Mouse (Mus musculus): ENCODE results near the gene Tst. TPM values are rescaled to one million over a fixed set of nuclear protein-coding genes. Genes with fewer than 3 reads are reported as not detected.

The Tst gene
- polyA plus RNA-seq, 1 experiment from 2014 or later = 52.1 TPM

GRCm38 (mm10) chr15:78380741-78381140 is 25.0 kb downstream of the Tst start:
- 79% methylated on average over 4 of the region's 4 CpGs for WGBS

GRCm38 (mm10) chr15:78380208-78380607 is 25.5 kb downstream of the Tst start:
- H3K27ac ChIP-seq = no peak overlapping the region
- whole genome bisulfite sequencing = 82% methylated on average over 2 of the region's 2 CpGs
- H3K4me1 ChIP-seq = no peaks in the 10 kb centered on the region
- no peaks in the 10 kb centered on the region for H3K36me3 ChIP-seq
- no peak overlapping the region for H3K4me3 ChIP-seq (replicated peaks)
- H3K9me3 ChIP-seq (replicated peaks) = no peaks in the 10 kb centered on the region
- no peak overlapping the region for H3K9ac ChIP-seq
- no peak overlapping the region for H3K4me2 ChIP-seq
- no peak for ATAC-seq (replicated peaks; ENCODE audit: low FRiP score)
- H3K27me3 ChIP-seq = no peaks in the 10 kb centered on the region

More at GRCm38 (mm10) chr15:78380741-78381140, 25.0 kb downstream of the Tst start:
- Histone ChIP-seq H3K4me2 (no peak overlapping the region), H3K27me3 (no peaks in the 10 kb centered on the region), H3K4me3 (replicated peaks) (no peak overlapping the region), H3K27ac (no peak overlapping the region), H3K36me3 (no peaks in the 10 kb centered on the region), H3K4me1 (no peaks in the 10 kb centered on the region), H3K9ac (no peak overlapping the region), H3K9me3 (replicated peaks) (no peaks in the 10 kb centered on the region)
- no peak for ATAC-seq (replicated peaks; ENCODE audit: low FRiP score)

GRCm38 (mm10) chr15:78378556-78378955 is 27.2 kb downstream of the Tst start:
- Histone ChIP-seq H3K9ac (no peak overlapping the region), H3K27me3 (no peaks in the 10 kb centered on the region), H3K4me1 (no peaks in the 10 kb centered on the region), H3K27ac (no peak overlapping the region), H3K4me2 (no peak overlapping the region), H3K36me3 (no peaks in the 10 kb centered on the region), H3K4me3 (replicated peaks) (no peak overlapping the region), H3K9me3 (replicated peaks) (no peaks in the 10 kb centered on the region)
- WGBS = 63% methylated on average over 10 of the region's 10 CpGs
- ATAC-seq (replicated peaks; ENCODE audit: low FRiP score) = no peak

DNA sequence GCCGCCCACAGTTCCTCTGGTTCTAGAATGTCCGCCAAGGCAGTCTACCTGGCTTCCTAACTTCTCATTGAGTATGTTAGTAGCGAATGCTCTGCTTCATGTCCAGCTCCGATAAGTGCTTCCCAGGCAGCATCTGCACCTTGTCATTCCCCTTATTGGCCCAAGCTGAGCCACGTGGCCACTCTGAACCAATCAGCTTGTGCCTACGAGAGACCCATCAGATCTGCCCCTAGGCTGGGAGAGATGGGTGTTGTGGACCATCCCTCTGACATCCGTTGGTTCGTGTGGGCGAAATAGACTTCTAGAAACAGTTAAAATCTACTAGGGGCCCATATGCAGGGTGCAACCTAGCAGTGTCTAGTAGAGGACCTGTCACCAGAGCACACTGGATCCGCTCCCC is 27.8 kb downstream of the Tst start:
- WGBS = 85% methylated on average over 10 of the region's 10 CpGs
- no peak overlapping the region for H3K4me3 ChIP-seq (replicated peaks)
- no peaks in the 10 kb centered on the region for H3K27me3 ChIP-seq
- no peaks in the 10 kb centered on the region for H3K4me1 ChIP-seq
- no peak overlapping the region for H3K4me2 ChIP-seq
- no peaks in the 10 kb centered on the region for H3K36me3 ChIP-seq
- no peak overlapping the region for H3K27ac ChIP-seq
- H3K9me3 ChIP-seq (replicated peaks) = no peaks in the 10 kb centered on the region
- H3K9ac ChIP-seq = no peak overlapping the region
- no peak for ATAC-seq (replicated peaks; ENCODE audit: low FRiP score)

DNA sequence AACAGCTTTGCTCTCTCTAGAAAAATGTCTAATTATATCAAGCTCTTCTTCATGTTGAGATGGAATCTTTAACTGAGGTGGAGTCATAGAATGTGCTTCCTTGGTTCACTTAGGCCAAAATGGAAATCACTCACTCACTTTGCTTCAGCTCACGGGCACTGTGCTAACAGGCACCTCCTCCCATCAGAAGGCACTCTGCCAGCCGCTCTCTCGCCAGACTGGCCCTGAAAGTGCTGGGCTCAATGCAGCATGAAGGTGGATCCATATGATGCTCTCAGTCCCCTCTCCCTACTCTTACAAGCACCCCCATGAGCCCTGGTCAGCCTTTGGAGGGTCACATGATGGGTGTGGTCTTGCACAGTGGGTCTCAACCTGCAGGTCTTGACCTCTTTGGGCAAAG is 31.5 kb downstream of the Tst start:
- no peak for ATAC-seq (replicated peaks; ENCODE audit: low FRiP score)
- no peak overlapping the region for H3K4me2 ChIP-seq
- no peak overlapping the region for H3K4me3 ChIP-seq (replicated peaks)
- no peaks in the 10 kb centered on the region for H3K4me1 ChIP-seq
- H3K9ac ChIP-seq = no peak overlapping the region
- no peaks in the 10 kb centered on the region for H3K36me3 ChIP-seq
- no peak overlapping the region for H3K27ac ChIP-seq
- WGBS = 64% methylated on average over 3 of the region's 3 CpGs
- H3K27me3 ChIP-seq = peaks cover 12% of the 10 kb centered on the region
- H3K9me3 ChIP-seq (replicated peaks) = no peaks in the 10 kb centered on the region

- no peaks in the 10 kb centered on the region for H3K9me3 ChIP-seq (replicated peaks)
- no peak overlapping the region for H3K4me3 ChIP-seq (replicated peaks)
- peaks cover 26% of the 10 kb centered on the region for H3K27me3 ChIP-seq
- ATAC-seq (replicated peaks; ENCODE audit: low FRiP score) = no peak
- H3K4me1 ChIP-seq = no peaks in the 10 kb centered on the region
- no peak overlapping the region for H3K4me2 ChIP-seq
- H3K36me3 ChIP-seq = no peaks in the 10 kb centered on the region
- no peak overlapping the region for H3K9ac ChIP-seq
- no peak overlapping the region for H3K27ac ChIP-seq
- WGBS = 49% methylated on average over 3 of the region's 3 CpGs
Measured at GRCm38 (mm10) chr15:78372796-78373195, 32.9 kb downstream of the Tst start.

DNA sequence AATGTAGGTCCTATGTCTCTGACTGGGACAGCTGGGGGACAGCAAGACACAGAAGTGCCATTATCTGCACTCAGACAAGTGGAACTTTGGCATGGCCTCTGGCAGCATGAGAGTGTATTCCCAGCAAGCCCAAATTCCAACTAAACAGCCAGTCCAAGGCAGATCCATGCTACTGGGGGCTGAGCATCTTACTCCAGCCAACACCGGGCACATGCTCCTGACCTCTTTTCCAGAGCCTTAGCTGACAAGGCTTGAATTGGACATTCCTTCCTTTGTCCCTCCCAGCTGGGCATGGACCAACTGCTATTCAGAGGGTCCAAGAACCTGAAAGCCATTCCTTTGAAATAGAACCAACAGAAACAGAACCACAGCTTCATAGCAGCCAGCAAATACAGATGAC is 36.1 kb downstream of the Tst start:
- H3K9me3 ChIP-seq (replicated peaks) = no peaks in the 10 kb centered on the region
- peaks cover 39% of the 10 kb centered on the region for H3K27me3 ChIP-seq
- H3K4me1 ChIP-seq = no peaks in the 10 kb centered on the region
- WGBS = 81% methylated on average over 1 of the region's 1 CpGs
- ATAC-seq (replicated peaks; ENCODE audit: low FRiP score) = no peak
- H3K4me2 ChIP-seq = no peak overlapping the region
- no peak overlapping the region for H3K9ac ChIP-seq
- H3K36me3 ChIP-seq = no peaks in the 10 kb centered on the region
- no peak overlapping the region for H3K27ac ChIP-seq
- H3K4me3 ChIP-seq (replicated peaks) = no peak overlapping the region

DNA sequence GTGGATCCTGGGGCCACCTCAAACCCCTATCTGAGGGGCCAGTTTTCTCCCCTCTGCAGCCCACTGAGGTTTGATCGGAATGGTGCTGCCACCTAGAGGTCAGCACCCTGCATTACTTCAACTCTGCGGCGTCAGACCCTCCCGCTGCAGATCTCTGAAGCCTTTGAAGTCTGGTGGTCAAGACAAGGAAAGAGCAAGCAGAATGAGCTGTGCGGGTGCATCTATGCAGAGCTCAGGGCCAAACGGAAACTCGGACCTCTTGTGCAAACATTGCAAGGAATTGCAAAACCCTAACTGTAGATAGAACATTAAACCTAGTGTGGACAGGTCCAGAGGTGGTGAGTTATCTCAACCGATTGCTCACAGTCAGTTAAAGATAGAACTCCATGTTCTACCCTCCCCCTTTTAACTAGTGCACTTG is 36.8 kb downstream of the Tst start:
- Histone ChIP-seq H3K27me3 (peaks cover 39% of the 10 kb centered on the region), H3K36me3 (no peaks in the 10 kb centered on the region), H3K4me3 (replicated peaks) (no peak overlapping the region), H3K4me1 (no peaks in the 10 kb centered on the region), H3K9ac (no peak overlapping the region), H3K9me3 (replicated peaks) (no peaks in the 10 kb centered on the region), H3K4me2 (no peak overlapping the region), H3K27ac (no peak overlapping the region)
- WGBS = 10% methylated on average over 8 of the region's 8 CpGs
- no peak for ATAC-seq (replicated peaks; ENCODE audit: low FRiP score)

DNA sequence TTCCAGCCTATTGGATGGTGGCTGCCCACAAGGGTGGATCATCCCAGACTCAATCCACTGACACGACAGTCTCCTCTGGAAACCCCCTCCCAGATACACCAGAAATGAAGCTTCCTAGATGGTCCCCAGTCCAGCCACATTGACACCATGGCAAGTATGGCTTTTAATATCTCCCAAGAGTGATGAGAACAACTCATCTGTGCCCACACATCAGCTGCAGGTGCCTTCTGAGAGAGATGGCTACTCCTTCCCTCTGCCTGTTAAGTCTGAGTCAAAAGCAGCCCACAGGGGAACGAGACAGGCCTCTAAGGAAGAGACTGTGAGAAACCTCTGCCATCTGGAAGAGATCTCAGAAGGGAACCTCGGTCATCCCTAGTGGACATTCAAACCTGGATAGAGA is 37.9 kb downstream of the Tst start:
- no peaks in the 10 kb centered on the region for H3K9me3 ChIP-seq (replicated peaks)
- H3K4me3 ChIP-seq (replicated peaks) = no peak overlapping the region
- whole genome bisulfite sequencing = 74% methylated on average over 3 of the region's 3 CpGs
- no peak overlapping the region for H3K4me2 ChIP-seq
- no peak overlapping the region for H3K27ac ChIP-seq
- H3K36me3 ChIP-seq = no peaks in the 10 kb centered on the region
- ATAC-seq (replicated peaks; ENCODE audit: low FRiP score) = no peak
- no peaks in the 10 kb centered on the region for H3K4me1 ChIP-seq
- H3K27me3 ChIP-seq = peaks cover 39% of the 10 kb centered on the region
- H3K9ac ChIP-seq = no peak overlapping the region

DNA sequence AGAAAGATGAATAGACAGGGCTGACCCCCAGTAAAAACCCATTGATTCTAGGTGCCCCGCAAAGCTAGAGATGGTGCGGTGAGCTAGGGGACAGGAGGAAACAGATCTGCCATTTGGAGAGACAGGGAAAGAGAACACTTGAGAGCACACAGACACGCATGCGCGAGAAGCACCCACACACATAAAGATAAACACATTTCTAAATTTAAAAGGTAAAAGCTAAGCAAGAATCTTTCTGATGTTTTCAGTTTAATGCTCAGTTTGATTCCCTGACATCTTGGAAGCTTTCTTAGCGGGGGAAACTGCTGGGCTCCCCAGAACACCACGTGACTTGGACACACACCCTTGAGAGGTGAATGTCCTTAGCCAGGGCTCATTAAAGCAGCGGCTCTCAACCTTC is 38.8 kb downstream of the Tst start:
- no peak overlapping the region for H3K9ac ChIP-seq
- no peaks in the 10 kb centered on the region for H3K4me1 ChIP-seq
- peaks cover 3% of the 10 kb centered on the region; the same call in 1 of the 2 replicates for H3K9me3 ChIP-seq (replicated peaks)
- H3K4me3 ChIP-seq (replicated peaks) = no peak overlapping the region
- no peaks in the 10 kb centered on the region for H3K36me3 ChIP-seq
- ATAC-seq (replicated peaks; ENCODE audit: low FRiP score) = no peak
- no peak overlapping the region for H3K4me2 ChIP-seq
- WGBS = 77% methylated on average over 8 of the region's 8 CpGs
- peaks cover 39% of the 10 kb centered on the region for H3K27me3 ChIP-seq
- H3K27ac ChIP-seq = no peak overlapping the region

GRCm38 (mm10) chr15:78365916-78366315 is 39.8 kb downstream of the Tst start:
- H3K9me3 ChIP-seq (replicated peaks) = peaks cover 3% of the 10 kb centered on the region; the same call in 1 of the 2 replicates
- H3K27me3 ChIP-seq = peaks cover 39% of the 10 kb centered on the region
- H3K36me3 ChIP-seq = no peaks in the 10 kb centered on the region
- ATAC-seq (replicated peaks; ENCODE audit: low FRiP score) = no peak
- 43% methylated on average over 2 of the region's 2 CpGs for WGBS
- no peak overlapping the region for H3K9ac ChIP-seq
- H3K4me3 ChIP-seq (replicated peaks) = no peak overlapping the region
- no peak overlapping the region for H3K27ac ChIP-seq
- no peak overlapping the region for H3K4me2 ChIP-seq
- no peaks in the 10 kb centered on the region for H3K4me1 ChIP-seq

DNA sequence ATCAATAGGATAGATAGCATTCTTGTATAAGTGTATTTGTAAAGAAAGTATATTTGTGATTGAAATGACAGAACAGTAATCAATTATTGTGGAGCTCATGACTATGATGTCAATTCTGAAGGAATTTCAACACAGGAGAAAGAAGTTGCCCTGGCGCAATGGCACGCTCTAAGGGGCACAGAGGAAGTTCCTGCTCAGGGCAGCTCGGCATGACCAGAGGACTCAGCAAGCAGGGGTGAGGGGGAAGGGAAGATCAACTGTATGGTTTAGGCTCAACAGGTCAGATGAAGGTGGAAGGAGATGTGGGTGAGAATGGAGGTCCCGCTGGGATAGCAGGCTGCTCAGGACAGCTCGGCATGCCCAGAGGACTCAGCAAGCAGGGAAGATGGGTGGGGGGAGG is 50.2 kb downstream of the Tst start:
- H3K4me2 ChIP-seq = no peak overlapping the region
- no peaks in the 10 kb centered on the region for H3K9me3 ChIP-seq (replicated peaks)
- H3K27ac ChIP-seq = no peak overlapping the region
- H3K4me3 ChIP-seq (replicated peaks) = no peak overlapping the region
- H3K9ac ChIP-seq = no peak overlapping the region
- H3K4me1 ChIP-seq = no peaks in the 10 kb centered on the region
- no peaks in the 10 kb centered on the region for H3K36me3 ChIP-seq
- ATAC-seq (replicated peaks; ENCODE audit: low FRiP score) = no peak
- H3K27me3 ChIP-seq = no peaks in the 10 kb centered on the region
- 77% methylated on average over 5 of the region's 5 CpGs for WGBS

DNA sequence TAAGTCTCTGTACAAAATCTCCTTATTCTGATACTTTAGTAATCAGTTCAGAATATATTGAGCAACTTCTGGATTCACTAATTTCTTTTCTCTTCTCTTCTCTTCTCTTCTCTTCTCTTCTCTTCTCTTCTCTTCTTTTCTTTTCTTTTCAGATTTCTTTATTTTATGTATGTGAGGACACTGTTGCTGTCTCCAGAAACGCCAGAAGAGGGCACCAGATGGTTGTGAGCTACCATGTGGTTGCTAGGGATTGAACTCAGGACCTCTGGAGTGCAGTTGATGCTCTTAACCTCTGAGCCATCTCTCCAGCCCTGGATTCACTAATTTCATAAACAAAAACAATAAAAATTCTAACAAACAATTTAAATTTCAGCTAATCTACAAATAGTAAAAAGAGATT is 50.7 kb downstream of the Tst start:
- Histone ChIP-seq H3K4me3 (replicated peaks) (no peak overlapping the region), H3K9me3 (replicated peaks) (no peaks in the 10 kb centered on the region), H3K27me3 (no peaks in the 10 kb centered on the region), H3K4me1 (no peaks in the 10 kb centered on the region), H3K36me3 (no peaks in the 10 kb centered on the region), H3K9ac (no peak overlapping the region), H3K27ac (no peak overlapping the region), H3K4me2 (no peak overlapping the region)
- no peak for ATAC-seq (replicated peaks; ENCODE audit: low FRiP score)
- WGBS = 0% methylated on average over 1 of the region's 1 CpGs

Data from kidney, embryonic 15.5 days (tissue).